Mouse (Mus musculus) T-helper 2 cell (primary cell): ENCODE results near the gene Cpn2.

ENCODE experiments used
- in situ Hi-C: fragments of 300-600 bp; cut with MboI, MseI; formaldehyde crosslinking; loops from one replicate; pipeline ENCODE4 v1.15.1; 2025; ENCODE audit warnings: high pct_unique_total_duplicates

Cpn2 gene

GRCm38 (mm10) chr16:30241623-30242022, 25.7 kb downstream of the Cpn2 start:
- in situ Hi-C loops, result no loop called here

GRCm38 (mm10) chr16:30238791-30239190, 28.5 kb downstream of the Cpn2 start:
- in situ Hi-C loops, result no loop called here

- in situ Hi-C loops, result no loop called here
These were observed 31.1 kb downstream of the Cpn2 start for GRCm38 (mm10) chr16:30236091-30236699.

- in situ Hi-C loops, result no loop called here
These were observed 31.7 kb downstream of the Cpn2 start for GRCm38 (mm10) chr16:30235577-30235976.

- in situ Hi-C loops, result no loop called here
These were observed 32.4 kb downstream of the Cpn2 start for GRCm38 (mm10) chr16:30234636-30235546.

- in situ Hi-C loops, result no loop called here
These were observed 33.2 kb downstream of the Cpn2 start for GRCm38 (mm10) chr16:30234077-30234476.

GRCm38 (mm10) chr16:30231882-30232604, 35.3 kb downstream of the Cpn2 start:
- in situ Hi-C loops, result no loop called here

GRCm38 (mm10) chr16:30227352-30227751, 39.9 kb downstream of the Cpn2 start:
- in situ Hi-C loops, result no loop called here

- in situ Hi-C loops, result no loop called here
These were observed 46.0 kb downstream of the Cpn2 start for GRCm38 (mm10) chr16:30221161-30221782.

- in situ Hi-C loops, result no loop called here
These were observed 51.5 kb downstream of the Cpn2 start for GRCm38 (mm10) chr16:30215811-30216210.

- in situ Hi-C loops, result no loop called here
These were observed 53.7 kb downstream of the Cpn2 start for GRCm38 (mm10) chr16:30213644-30214043.

- in situ Hi-C loops, result no loop called here
These were observed 55.3 kb downstream of the Cpn2 start for GRCm38 (mm10) chr16:30212035-30212434.

GRCm38 (mm10) chr16:30209264-30209663, 58.0 kb downstream of the Cpn2 start:
- in situ Hi-C loops, result no loop called here

GRCm38 (mm10) chr16:30207991-30208390, 59.3 kb downstream of the Cpn2 start:
- in situ Hi-C loops, result no loop called here

GRCm38 (mm10) chr16:30207111-30207828, 60.0 kb downstream of the Cpn2 start:
- in situ Hi-C loops, result no loop called here
